ENCODE assay signal across 22 mouse cellular contexts in the genomic region with DNA sequence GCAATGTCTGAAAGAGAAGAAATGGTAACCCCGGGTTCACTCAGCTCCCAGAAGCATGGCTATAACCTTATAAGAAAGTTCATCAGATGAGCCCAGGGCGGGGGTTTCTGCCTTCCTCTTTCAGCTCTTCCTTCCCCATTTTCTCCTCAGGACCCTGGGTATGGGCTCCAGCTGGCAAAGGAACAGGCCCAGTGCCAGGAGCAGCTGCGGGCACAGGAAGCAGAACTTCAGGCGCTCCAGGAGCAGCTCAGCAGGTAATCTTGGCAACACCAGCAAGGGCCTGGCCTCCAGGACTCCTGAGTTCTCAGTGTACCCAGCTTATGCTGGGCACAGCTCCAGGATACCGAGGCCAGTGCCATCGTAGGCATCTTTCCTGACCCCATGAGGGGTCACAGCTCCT. TPM values are rescaled to one million over a fixed set of nuclear protein-coding genes. Genes with fewer than 3 reads are reported as not detected.
DNase-seq lines count a peak whose midpoint lies in the region; ATAC-seq and TF ChIP-seq lines count a peak whose summit lies in the region.
"Had no signal": no experiment of that assay in that cellular context is flagged by ENCODE, and none has a peak within 500 bp of the region (broad histone marks: within the 10 kb centered on the region; RNA-seq: fewer than 3 reads in every experiment).

No protein-coding gene starts in this region.

- H3K79me2 ChIP-seq in liver, adult 2 months (ENCODE audit: control insufficient read depth, insufficient read depth, low read length), result no peaks in the 10 kb centered on the region

- H3K9me3 ChIP-seq in liver, embryonic 11.5 days (ENCODE audit: control insufficient read depth, low read length), result no peaks in the 10 kb centered on the region
- H3K9me3 ChIP-seq: forebrain, embryonic 12.5 days; G1E; heart, embryonic 12.5 days; midbrain, embryonic 12.5 days; neural tube, embryonic 13.5 days had no signal

- no peak for TF ChIP-seq POLR2A in liver, adult 2 months (IDR thresholded peaks at IDR 0.05; ENCODE audit: extremely low read depth, insufficient read depth, low read length)

- H3K4me2 ChIP-seq in liver, embryonic 11.5 days, result no peak overlapping the region
- H3K4me2 ChIP-seq: forebrain, embryonic 12.5 days; heart, embryonic 12.5 days; midbrain, embryonic 12.5 days; neural tube, embryonic 13.5 days had no signal

- H3K36me3 ChIP-seq in liver, adult 2 months (ENCODE audit: control insufficient read depth, insufficient read depth, low read length), result no peaks in the 10 kb centered on the region
- no peaks in the 10 kb centered on the region for H3K36me3 ChIP-seq in liver, embryonic 11.5 days (ENCODE audit: control insufficient read depth, insufficient read depth, low read length)
- H3K36me3 ChIP-seq: forebrain, embryonic 12.5 days; G1E; heart, embryonic 12.5 days; midbrain, embryonic 12.5 days; neural tube, embryonic 13.5 days had no signal

- H3K27me3 ChIP-seq in liver, adult 2 months (ENCODE audit: control insufficient read depth, insufficient read depth, low read length), result no peaks in the 10 kb centered on the region
- H3K27me3 ChIP-seq in liver, embryonic 11.5 days (replicated peaks; ENCODE audit: control insufficient read depth, insufficient read depth, low read length), result no peaks in the 10 kb centered on the region
- H3K27me3 ChIP-seq: forebrain, embryonic 12.5 days; heart, embryonic 12.5 days; neural tube, embryonic 13.5 days had no signal

- DNase-seq in cerebellum, adult 9-11 months, result peak; percentile 8
- DNase-seq in cerebellum, postnatal 14 days, result no peak
- DNase-seq in liver, adult 2 months (ENCODE audit: extremely low read depth, low read depth, low spot score), result peak; percentile 21
- no peak for DNase-seq in liver, embryonic 11.5 days (ENCODE audit: low spot score)
- DNase-seq in spleen, postnatal 36 days (ENCODE audit: low spot score in 2 of 2), result peak; percentile 12 to 27
- no peak for DNase-seq in spleen, postnatal 14 days (ENCODE audit: low spot score in 2 of 2)
- no peak for DNase-seq in adrenal gland, adult (ENCODE audit: inconsistent age in 2 of 2, low spot score in 1 of 2)
- DNase-seq: adrenal gland, postnatal 25 days; cerebellum, adult 18-20 months; gastrocnemius, postnatal 14 days; right cerebral cortex, adult 18-20 months had no signal

- no peaks in the 10 kb centered on the region for H3K4me1 ChIP-seq in liver, adult 2 months (ENCODE audit: control insufficient read depth, insufficient read depth, low read length)
- peaks cover 14% of the 10 kb centered on the region for H3K4me1 ChIP-seq in liver, embryonic 11.5 days (replicated peaks; ENCODE audit: control insufficient read depth, insufficient read depth, low read length)
- H3K4me1 ChIP-seq: forebrain, embryonic 12.5 days; midbrain, embryonic 12.5 days; neural tube, embryonic 13.5 days had no signal

- ATAC-seq in liver, embryonic 11.5 days (replicated peaks; ENCODE audit: low FRiP score), result no peak
- ATAC-seq: hindbrain, postnatal 0 days; intestine, postnatal 0 days had no signal

- H3K4me3 ChIP-seq in liver, adult 2 months (ENCODE audit: insufficient read depth, low read depth, low read length), result no peak overlapping the region
- H3K4me3 ChIP-seq in liver, embryonic 11.5 days (ENCODE audit: low read depth, low read length), result no peak overlapping the region
- H3K4me3 ChIP-seq: forebrain, embryonic 12.5 days; heart, embryonic 12.5 days; midbrain, embryonic 12.5 days; neural tube, embryonic 13.5 days had no signal

- no peak overlapping the region for H3K27ac ChIP-seq in liver, adult 2 months (replicated peaks; ENCODE audit: insufficient read depth, low read depth, low read length)
- H3K27ac ChIP-seq in liver, embryonic 11.5 days (ENCODE audit: low read depth, low read length), result no peak overlapping the region
- H3K27ac ChIP-seq: forebrain, embryonic 12.5 days; hindbrain, postnatal 0 days; macrophage; midbrain, embryonic 12.5 days; neural tube, embryonic 13.5 days; stomach, postnatal 0 days had no signal

- WGBS in liver, adult 2 months, result 50% methylated on average over 6 of the region's 6 CpGs
- WGBS in liver, embryonic 11.5 days, result 67% methylated on average over 6 of the region's 6 CpGs

- no peak for TF ChIP-seq CTCF in liver, adult 2 months (IDR thresholded peaks at IDR 0.05; ENCODE audit: low read depth, low read length)

- no peak overlapping the region for H3K9ac ChIP-seq in liver, adult 2 months (ENCODE audit: low read depth, low read length)
- no peak overlapping the region for H3K9ac ChIP-seq in liver, embryonic 11.5 days (ENCODE audit: low read depth, low read length)
- H3K9ac ChIP-seq: forebrain, embryonic 12.5 days; heart, embryonic 12.5 days; midbrain, embryonic 12.5 days; neural tube, embryonic 13.5 days had no signal

RNA-seq across cellular contexts. Expression of a gene that starts 8.6 kb away (rescaled TPM):
- total RNA-seq in liver, adult 2 months (2014; rRNA removed), result 0.20 and 0.37 TPM in 2 replicates
- 0.09 and 0.32 TPM in 2 replicates for polyA plus RNA-seq in liver, adult 2 months (2012; rRNA removed)
- polyA plus RNA-seq in liver, embryonic 11.5 days (2014; fragmentation: Nextera tagmentation; extraction: Ambion mirVana), result 0.17 and 0.34 TPM in 2 replicates
- total RNA-seq: hindbrain, postnatal 0 days had no signal
- polyA plus RNA-seq: cortical plate, adult 2 months; G1E; intestine, postnatal 0 days; liver, embryonic 16.5 days; macrophage had no signal

RNA-seq across cellular contexts. Expression of a gene that starts 9.7 kb away (rescaled TPM):
- 17.9 and 25.2 TPM in 2 replicates for total RNA-seq in liver, adult 2 months (2014; rRNA removed)
- polyA plus RNA-seq in liver, adult 2 months (2012; rRNA removed), result 42.1 and 47.9 TPM in 2 replicates
- 19.4 and 20.4 TPM in 2 replicates for polyA plus RNA-seq in liver, embryonic 11.5 days (2014; fragmentation: Nextera tagmentation; extraction: Ambion mirVana)

RNA-seq across cellular contexts. Expression of a gene that starts 19.8 kb away (rescaled TPM):
- 0.07 TPM in 1 of 2 replicates, not detected in the other for total RNA-seq in liver, adult 2 months (2014; rRNA removed)
- polyA plus RNA-seq in liver, adult 2 months (2012; rRNA removed), result 0.13 and 0.15 TPM in 2 replicates
- polyA plus RNA-seq in liver, embryonic 11.5 days (2014; fragmentation: Nextera tagmentation; extraction: Ambion mirVana), result 0.47 and 0.70 TPM in 2 replicates
- total RNA-seq: adrenal gland, postnatal 25 days; gastrocnemius, postnatal 14 days had no signal
- polyA plus RNA-seq: cortical plate, adult 2 months; forebrain, embryonic 12.5 days; G1E had no signal

Comparison
In these comparisons a context has a peak if more than half of its experiments do, and no peak if none do; other contexts are left out.
1. DNase-seq: peak in cerebellum, adult 9-11 months (single experiment), liver, adult 2 months (single experiment) and spleen, postnatal 36 days (2 of 2); none in cerebellum, postnatal 14 days (0 of 2), liver, embryonic 11.5 days (single experiment), spleen, postnatal 14 days (0 of 2) and adrenal gland, adult (0 of 2).